Mouse (Mus musculus) MEL (cell line): ENCODE results near the gene Sult3a1. TPM values are rescaled to one million over a fixed set of nuclear protein-coding genes. Genes with fewer than 3 reads are reported as not detected.

Source experiments
- DNase-seq: peaks from one replicate; pipeline ENCODE4 v3.0.0; 2011; ENCODE audit warnings: low read depth, low spot score
- H3K27ac ChIP-seq: 2 replicates; pipeline ENCODE4 v1.5.1; 2012; ENCODE audit warnings: low read depth, mild to moderate bottlenecking, control low read depth, low read length, moderate library complexity; ENCODE audit not compliant: control insufficient read depth
- H3K27me3 ChIP-seq, 2 experiments: fragments of 150-350 bp in 1 of 2; sonication (generic) in 1 of 2; 2 replicates each; pipeline ENCODE4 v1.6.1; 2012; ENCODE audit warnings: low read length in 2 of 2, mild to moderate bottlenecking in 2 of 2, improper control_type of control experiment in 1 of 2, moderate library complexity in 1 of 2; ENCODE audit not compliant: insufficient read depth in 2 of 2, control insufficient read depth in 1 of 2
- H3K36me3 ChIP-seq, 2 experiments: 2 replicates each; pipeline ENCODE4 v1.6.1; 2012 to 2014; ENCODE audit warnings: low read length in 2 of 2, improper control_type of control experiment in 1 of 2, inconsistent platforms in 1 of 2, mild to moderate bottlenecking in 1 of 2; ENCODE audit not compliant: insufficient read depth in 2 of 2, control insufficient read depth in 1 of 2
- H3K4me1 ChIP-seq, 2 experiments: fragments of 150-350 bp in 1 of 2; sonication (generic) in 1 of 2; 2 replicates each; pipeline ENCODE4 v1.6.1; 2012; ENCODE audit warnings: low read length in 2 of 2, improper control_type of control experiment in 1 of 2, mild to moderate bottlenecking in 1 of 2; ENCODE audit not compliant: insufficient read depth in 2 of 2, control insufficient read depth in 1 of 2
- H3K4me3 ChIP-seq, 2 experiments: fragments of 150-350 bp in 1 of 2; sonication (generic) in 1 of 2; 2 replicates each; pipeline ENCODE4 v1.5.1; 2012; ENCODE audit warnings: low read depth in 2 of 2, low read length in 2 of 2, mild to moderate bottlenecking in 2 of 2, moderate library complexity in 2 of 2, control low read depth in 1 of 2, improper control_type of control experiment in 1 of 2; ENCODE audit not compliant: control insufficient read depth in 1 of 2, insufficient read depth in 1 of 2
- H3K79me2 ChIP-seq: 2 replicates; pipeline ENCODE4 v1.6.1; 2012; ENCODE audit warnings: mild to moderate bottlenecking, low read length, moderate library complexity; ENCODE audit not compliant: control insufficient read depth, poor library complexity, insufficient read depth
- H3K9ac ChIP-seq: 2 replicates; pipeline ENCODE4 v1.6.1; 2012; ENCODE audit warnings: low read depth, mild to moderate bottlenecking, control low read depth, low read length, moderate library complexity; ENCODE audit not compliant: control insufficient read depth, poor library complexity, severe bottlenecking
- H3K9me3 ChIP-seq: fragments of 150-350 bp; sonication (generic); replicated peaks from 2 replicates; pipeline ENCODE4 v1.6.1; 2012; ENCODE audit warnings: mild to moderate bottlenecking, low read length, improper control_type of control experiment, moderate library complexity; ENCODE audit not compliant: insufficient read depth
- BHLHE40 ChIP-seq: IDR thresholded peaks from 2 replicates; pipeline ENCODE4 v1.6.1; 2012; ENCODE audit warnings: low read depth, mild to moderate bottlenecking, inconsistent platforms, low read length, improper control_type of control experiment, borderline replicate concordance
- CHD1 ChIP-seq: IDR thresholded peaks from 2 replicates; pipeline ENCODE4 v1.6.1; 2012; ENCODE audit warnings: low read depth, mild to moderate bottlenecking, inconsistent platforms, low read length, improper control_type of control experiment
- E2F4 ChIP-seq: IDR thresholded peaks from 2 replicates; pipeline ENCODE4 v1.6.1; 2011; ENCODE audit warnings: low read depth, low read length, improper control_type of control experiment, borderline replicate concordance
- GABPA ChIP-seq: IDR thresholded peaks from 2 replicates; pipeline ENCODE4 v1.6.1; 2012; ENCODE audit warnings: low read depth, mild to moderate bottlenecking, inconsistent platforms, low read length, improper control_type of control experiment, moderate library complexity
- GATA1 ChIP-seq: IDR thresholded peaks from 2 replicates; pipeline ENCODE4 v1.6.1; 2011; ENCODE audit warnings: low read depth, low read length, improper control_type of control experiment
- MAX ChIP-seq: IDR thresholded peaks from 2 replicates; pipeline ENCODE4 v1.6.1; 2011; ENCODE audit warnings: low read length, improper control_type of control experiment
- MYB ChIP-seq: IDR thresholded peaks from 2 replicates; pipeline ENCODE4 v1.6.1; 2011; ENCODE audit warnings: mild to moderate bottlenecking, low read depth, low read length, improper control_type of control experiment
- NELFE ChIP-seq: IDR thresholded peaks from 2 replicates; pipeline ENCODE4 v1.6.1; 2011; ENCODE audit warnings: low read depth, low read length, improper control_type of control experiment
- POLR2AphosphoS2 ChIP-seq: IDR thresholded peaks from 2 replicates; pipeline ENCODE4 v1.6.1; 2011; ENCODE audit warnings: low read length, improper control_type of control experiment
- USF1 ChIP-seq: IDR thresholded peaks from 2 replicates; pipeline ENCODE4 v1.6.1; 2014; ENCODE audit warnings: low read depth, mild to moderate bottlenecking, inconsistent platforms, low read length, improper control_type of control experiment, moderate library complexity
- USF2 ChIP-seq, 2 experiments: IDR thresholded peaks; 2 replicates each; pipeline ENCODE4 v1.6.1; 2011 to 2012; ENCODE audit warnings: improper control_type of control experiment in 2 of 2, low read length in 2 of 2, borderline replicate concordance in 1 of 2, inconsistent platforms in 1 of 2, low read depth in 1 of 2, mild to moderate bottlenecking in 1 of 2; ENCODE audit not compliant: insufficient read depth in 1 of 2
- ZKSCAN1 ChIP-seq: IDR thresholded peaks from 2 replicates; pipeline ENCODE4 v1.6.1; 2012; ENCODE audit warnings: low read depth, mild to moderate bottlenecking, inconsistent platforms, low read length, improper control_type of control experiment, moderate library complexity
- ZMIZ1 ChIP-seq: IDR thresholded peaks from 2 replicates; pipeline ENCODE4 v1.6.1; 2012; ENCODE audit warnings: low read depth, mild to moderate bottlenecking, inconsistent platforms, low read length, improper control_type of control experiment, moderate library complexity
- polyA plus RNA-seq, 2 experiments: library from polyadenylated mRNA; stranded (reverse) in 1 of 2; unstranded in 1 of 2; fragments of >175 nt in 1 of 2; fragments of >200 nt in 1 of 2; gene quantifications; 2 replicates each; pipeline versions ENCODE4 v1.2.1 to v1.2.4; 2012; ENCODE audit warnings: low replicate concordance in 2 of 2, low read depth in 1 of 2; ENCODE audit not compliant: insufficient read length in 2 of 2, insufficient read depth in 1 of 2, missing spikeins in 1 of 2
- total RNA-seq: library from RNA; depleted of rRNA; stranded (reverse); fragments of 300-350 nt; gene quantifications from 2 replicates; pipeline ENCODE4 v1.2.3, GENCODE M21; 2012; rRNA removed

Gene Sult3a1
- total RNA-seq: not detected in 2 replicates
- not detected for polyA plus RNA-seq

DNA sequence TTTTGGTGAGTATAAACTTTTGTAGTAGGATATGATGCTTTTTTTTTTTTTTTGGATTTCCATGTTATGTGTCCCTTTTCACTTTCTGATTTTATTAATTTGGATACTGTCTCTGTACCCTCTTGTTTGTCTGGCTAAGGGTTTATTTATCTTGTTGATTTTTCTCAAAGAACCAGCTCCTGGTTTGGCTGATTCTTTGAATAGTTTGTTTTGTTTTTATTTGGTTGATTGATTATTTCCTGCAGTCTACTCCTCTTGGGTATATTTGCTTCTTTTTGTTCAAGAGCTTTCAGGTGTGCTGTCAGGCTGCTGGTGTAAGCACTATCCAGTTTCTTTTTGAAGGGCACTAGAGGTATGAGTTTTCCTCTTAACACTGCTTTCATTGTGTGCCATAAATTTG is at the start of gene Sult3a1:
TSS of gene Sult3a1 (plus strand) at position 301 of the 400 bp plus-strand sequence.
- no peak for DNase-seq
- no peak for TF ChIP-seq GATA1
- Histone ChIP-seq H3K4me3 (no peak within 1 kb of the TSS), H3K9me3 (no peaks in the 10 kb centered on the region), H3K9ac (no peak within 1 kb of the TSS), H3K27ac (no peak within 1 kb of the TSS), H3K36me3 (no peaks in the 10 kb centered on the region), H3K27me3 (no peaks in the 10 kb centered on the region), H3K4me1 (no peaks in the 10 kb centered on the region), H3K79me2 (no peaks in the 10 kb centered on the region)

- Histone ChIP-seq H3K9ac (no peak overlapping the region), H3K27me3 (no peaks in the 10 kb centered on the region), H3K79me2 (no peaks in the 10 kb centered on the region), H3K27ac (no peak overlapping the region), H3K9me3 (no peaks in the 10 kb centered on the region), H3K4me3 (no peak overlapping the region), H3K4me1 (no peaks in the 10 kb centered on the region), H3K36me3 (no peaks in the 10 kb centered on the region)
- no peak for DNase-seq
- TF ChIP-seq E2F4 (no peak), MYB (no peak), USF2 (IDR thresholded peaks at IDR 0.05; ENCODE audit: borderline replicate concordance in 1 of 2, insufficient read depth in 1 of 2, low read depth in 1 of 2, low read length in 2 of 2) (no peak), GABPA (no peak), BHLHE40 (no peak), CHD1 (no peak), USF1 (no peak), ZKSCAN1 (no peak), ZMIZ1 (no peak), MAX (no peak)
- TF ChIP-seq, all 39 proteins: peak for 0
Measured at GRCm38 (mm10) chr10:33811807-33812206, 45.7 kb upstream of the Sult3a1 start.

DNA sequence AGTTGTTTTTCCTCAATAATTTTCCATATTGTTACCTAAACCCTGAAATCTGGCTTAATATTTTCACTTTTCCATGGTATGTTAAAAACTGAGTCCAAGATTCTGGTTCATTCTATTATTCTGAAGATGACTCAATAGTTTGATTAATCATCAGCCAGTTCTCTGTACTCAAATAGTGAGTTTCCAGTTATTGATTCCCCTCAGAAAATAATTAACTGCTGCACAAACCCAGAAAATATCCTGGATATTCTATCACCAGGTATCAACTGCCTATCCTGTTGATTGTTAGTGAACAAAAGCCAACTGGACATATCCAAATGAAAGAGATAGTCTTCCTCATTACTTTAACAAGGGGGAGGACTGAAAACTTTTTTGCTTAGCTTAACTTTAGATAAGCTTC is 43.3 kb upstream of the Sult3a1 start:
- DNase-seq: no peak
- no peaks in the 10 kb centered on the region for H3K79me2 ChIP-seq
- no peak overlapping the region for H3K27ac ChIP-seq
- no peak overlapping the region for H3K9ac ChIP-seq
- H3K4me3 ChIP-seq: no peak overlapping the region
- H3K36me3 ChIP-seq: no peaks in the 10 kb centered on the region
- no peaks in the 10 kb centered on the region for H3K4me1 ChIP-seq
- no peaks in the 10 kb centered on the region for H3K27me3 ChIP-seq
- H3K9me3 ChIP-seq: no peaks in the 10 kb centered on the region
- no peak for TF ChIP-seq USF1
- TF ChIP-seq CHD1: no peak
- TF ChIP-seq NELFE: no peak
- TF ChIP-seq ZMIZ1: no peak
- no peak for TF ChIP-seq POLR2AphosphoS2
